Mouse (Mus musculus) embryo, embryonic 11 days (tissue): ENCODE measurements around the gene Scgb1b2.

Experiments used
- DNase-seq: peaks from one replicate; pipeline ENCODE4 v3.0.0-alpha.2; 2015

Scgb1b2 gene

DNA sequence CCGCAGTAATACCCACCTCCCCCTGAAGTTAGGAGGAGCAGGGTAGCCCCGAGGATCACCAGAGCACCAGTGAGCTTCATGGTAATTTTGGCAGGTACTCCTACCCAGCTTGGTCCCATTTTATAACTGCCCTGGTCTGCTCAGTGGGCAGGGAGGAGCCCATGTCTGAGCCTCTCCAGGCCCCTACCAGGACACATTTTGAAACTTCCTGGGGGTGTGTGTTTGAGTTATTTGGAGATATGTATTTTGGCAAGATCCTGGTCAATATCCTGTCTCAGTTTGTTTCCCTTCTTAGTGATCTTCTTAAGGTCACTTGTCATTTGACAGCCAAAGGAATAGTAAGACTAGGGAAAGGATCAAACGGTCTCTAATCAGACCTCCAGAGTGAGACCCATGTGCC, at the start of gene Scgb1b2:
TSS of gene Scgb1b2 (minus strand) at position 101 of the 400 bp plus-strand sequence.
- no peak for DNase-seq

DNA sequence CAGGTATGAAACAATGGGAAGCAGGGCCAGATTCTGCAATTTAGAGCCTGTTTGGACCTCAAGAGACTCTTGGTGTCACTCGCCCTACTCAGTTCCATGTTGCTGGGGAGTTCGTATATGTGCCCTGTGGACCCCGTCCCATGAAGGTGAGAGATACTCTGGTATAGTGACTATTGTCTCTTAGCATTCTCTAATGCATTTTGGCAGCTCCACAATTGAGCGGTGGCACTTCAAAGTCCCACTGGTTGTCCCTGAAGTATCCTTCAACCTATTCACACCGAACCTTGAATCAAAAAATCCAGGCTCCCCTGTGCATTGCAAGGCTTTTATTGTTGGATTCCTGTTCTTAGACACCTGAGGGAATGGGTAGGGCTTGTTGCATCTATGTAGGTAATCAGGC, 1.4 kb downstream of the Scgb1b2 start, which contains the start of gene Scgb2b2:
TSS of gene Scgb2b2 (plus strand) at position 301 of the 400 bp plus-strand sequence.
- no peak for DNase-seq
